Mouse (Mus musculus): ENCODE measurements at regions not wholly inside any gene's neighbourhood (a gene's known extent, or its start where the extent isn't known, plus 50 kb on each side); places are given as distances from the start of the nearest gene placed in this dataset.

DNA sequence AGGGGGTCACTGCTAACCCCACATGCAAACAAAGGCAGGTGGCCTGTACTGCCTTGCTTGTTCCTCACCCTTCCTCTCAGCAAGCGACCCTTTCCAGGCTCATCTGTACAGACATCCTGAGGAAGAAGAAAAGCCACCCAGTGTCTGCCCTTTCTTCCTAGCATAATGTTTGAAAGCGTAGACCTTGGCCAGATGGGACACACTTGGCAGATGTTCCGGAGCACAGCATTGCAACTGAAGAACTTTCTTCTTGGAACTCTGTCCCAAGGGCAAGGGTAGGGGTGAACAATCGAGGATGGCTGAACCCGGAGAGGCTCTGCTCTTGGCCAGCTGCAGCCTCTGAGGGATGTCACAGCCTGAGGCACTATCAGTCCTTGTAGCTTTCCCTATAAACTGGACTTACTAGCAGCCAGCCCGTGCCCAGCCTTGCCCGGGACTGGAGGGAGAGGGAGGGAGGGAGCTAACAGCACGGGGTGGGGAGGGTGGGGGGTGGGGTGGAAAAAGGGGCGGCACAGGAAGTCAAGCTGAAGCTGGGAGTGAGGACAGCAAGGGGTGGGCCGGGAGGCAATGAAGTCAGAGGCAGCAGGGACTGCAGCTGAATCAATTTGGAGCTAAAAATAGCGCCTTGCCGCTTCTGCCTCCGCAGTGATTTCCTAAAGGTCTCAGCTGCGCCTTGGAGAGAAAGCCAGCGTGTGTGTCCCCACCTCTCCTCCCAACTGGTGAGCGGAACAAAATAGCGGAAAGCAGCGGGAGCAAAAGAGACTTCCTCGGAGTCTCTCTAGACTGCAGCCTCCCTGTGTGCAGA, 450.2 kb downstream of the Prr30 start:
- H3K4me3 ChIP-seq = peak overlapping the region; percentile 5
- no peaks in the 10 kb centered on the region for H3K36me3 ChIP-seq (ENCODE audit: control insufficient read depth, insufficient read depth)
- H3K4me2 ChIP-seq (ENCODE audit: low read depth) = peak overlapping the region; percentile 77
- no peaks in the 10 kb centered on the region for H3K27me3 ChIP-seq (ENCODE audit: control insufficient read depth, insufficient read depth, insufficient read length)
- H3K79me2 ChIP-seq (ENCODE audit: control insufficient read depth, insufficient read depth) = no peaks in the 10 kb centered on the region
- no peak overlapping the region for H3ac ChIP-seq (ENCODE audit: control insufficient read depth, insufficient read length)
- TF ChIP-seq MYOG (IDR thresholded peaks at IDR 0.05; ENCODE audit: control insufficient read depth in 1 of 3, insufficient read depth in 1 of 3, insufficient read length in 2 of 3, low read depth in 2 of 3) (no peak), USF1 (IDR thresholded peaks at IDR 0.05; ENCODE audit: low read depth) (no peak), CEBPB (IDR thresholded peaks at IDR 0.05; ENCODE audit: insufficient read depth, poor library complexity, severe bottlenecking) (no peak), TCF12 (IDR thresholded peaks at IDR 0.05; ENCODE audit: insufficient read depth, poor library complexity, severe bottlenecking) (no peak), MAX (IDR thresholded peaks at IDR 0.05; ENCODE audit: low read depth) (no peak)

DNA sequence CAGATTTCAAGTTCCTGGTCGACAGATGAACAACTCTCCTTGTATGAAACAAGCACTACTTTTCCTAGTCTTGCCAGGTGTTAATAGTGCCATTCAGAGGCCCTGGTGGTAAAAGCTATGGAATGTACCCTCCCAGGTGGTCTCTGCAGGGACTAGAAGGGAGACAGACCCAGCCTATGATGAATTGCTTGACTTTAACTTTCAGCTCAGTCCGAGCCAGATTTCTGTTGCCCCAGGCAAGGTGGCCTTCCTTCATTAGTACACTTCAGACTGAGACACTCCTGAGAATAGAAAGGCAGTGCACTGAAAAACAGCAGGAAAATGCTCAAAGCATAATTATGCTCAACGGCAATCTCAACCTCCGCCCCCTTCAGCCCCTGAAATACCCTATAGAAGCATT, 450.8 kb upstream of the Klf12 start:
- no peak overlapping the region for H3ac ChIP-seq (ENCODE audit: control insufficient read depth, insufficient read length)
- H3K4me3 ChIP-seq = no peak overlapping the region
- H3K79me2 ChIP-seq (ENCODE audit: control insufficient read depth, insufficient read depth) = no peaks in the 10 kb centered on the region
- TF ChIP-seq CEBPB (IDR thresholded peaks at IDR 0.05; ENCODE audit: insufficient read depth, poor library complexity, severe bottlenecking) (no peak), SRF (IDR thresholded peaks at IDR 0.05; ENCODE audit: control insufficient read depth, insufficient read length, low read depth) (no peak), REST (IDR thresholded peaks at IDR 0.05; ENCODE audit: insufficient read depth, insufficient read length) (no peak), MYOD1 (IDR thresholded peaks at IDR 0.05; ENCODE audit: control insufficient read depth in 1 of 3, insufficient read length in 2 of 3, low read depth in 2 of 3) (no peak), USF1 (IDR thresholded peaks at IDR 0.05; ENCODE audit: low read depth) (no peak), TCF3 (IDR thresholded peaks at IDR 0.05; ENCODE audit: insufficient read length, low read depth) (no peak), POLR2AphosphoS2 (IDR thresholded peaks at IDR 0.05; ENCODE audit: insufficient read length, low read depth) (no peak), TCF12 (IDR thresholded peaks at IDR 0.05; ENCODE audit: insufficient read depth, poor library complexity, severe bottlenecking) (no peak)
- H3K36me3 ChIP-seq (ENCODE audit: control insufficient read depth, insufficient read depth) = no peaks in the 10 kb centered on the region
- H3K27me3 ChIP-seq (ENCODE audit: control insufficient read depth, insufficient read depth, insufficient read length) = no peaks in the 10 kb centered on the region
- H3K4me2 ChIP-seq (ENCODE audit: low read depth) = no peak overlapping the region

- H3K27me3 ChIP-seq (ENCODE audit: control insufficient read depth, insufficient read depth, insufficient read length) = no peaks in the 10 kb centered on the region
- no peak overlapping the region for H3ac ChIP-seq (ENCODE audit: control insufficient read depth, insufficient read length)
- TF ChIP-seq SRF (IDR thresholded peaks at IDR 0.05; ENCODE audit: control insufficient read depth, insufficient read length, low read depth) (no peak), POLR2AphosphoS2 (IDR thresholded peaks at IDR 0.05; ENCODE audit: insufficient read length, low read depth) (no peak), MYOG (IDR thresholded peaks at IDR 0.05; ENCODE audit: control insufficient read depth in 1 of 3, insufficient read depth in 1 of 3, insufficient read length in 2 of 3, low read depth in 2 of 3) (no peak), TCF3 (IDR thresholded peaks at IDR 0.05; ENCODE audit: insufficient read length, low read depth) (no peak)
- no peaks in the 10 kb centered on the region for H3K36me3 ChIP-seq (ENCODE audit: control insufficient read depth, insufficient read depth)
- no peak overlapping the region for H3K4me3 ChIP-seq
- no peak overlapping the region for H3K4me2 ChIP-seq (ENCODE audit: low read depth)
- no peaks in the 10 kb centered on the region for H3K79me2 ChIP-seq (ENCODE audit: control insufficient read depth, insufficient read depth)
Observed at GRCm38 (mm10) chr14:100728433-100728832, 444.0 kb upstream of the Klf12 start.

- no peaks in the 10 kb centered on the region for H3K36me3 ChIP-seq (ENCODE audit: control insufficient read depth, insufficient read depth)
- H3K79me2 ChIP-seq (ENCODE audit: control insufficient read depth, insufficient read depth) = no peaks in the 10 kb centered on the region
- H3K4me2 ChIP-seq (ENCODE audit: low read depth) = no peak overlapping the region
- H3ac ChIP-seq (ENCODE audit: control insufficient read depth, insufficient read length) = no peak overlapping the region
- no peaks in the 10 kb centered on the region for H3K27me3 ChIP-seq (ENCODE audit: control insufficient read depth, insufficient read depth, insufficient read length)
- no peak overlapping the region for H3K4me3 ChIP-seq
- TF ChIP-seq USF1 (IDR thresholded peaks at IDR 0.05; ENCODE audit: low read depth) (no peak), POLR2A (IDR thresholded peaks at IDR 0.05; ENCODE audit: insufficient read length, low read depth) (no peak), SRF (IDR thresholded peaks at IDR 0.05; ENCODE audit: control insufficient read depth, insufficient read length, low read depth) (no peak), CEBPB (IDR thresholded peaks at IDR 0.05; ENCODE audit: insufficient read depth, poor library complexity, severe bottlenecking) (no peak), E2F4 (IDR thresholded peaks at IDR 0.05; ENCODE audit: insufficient read depth) (no peak), MYOG (IDR thresholded peaks at IDR 0.05; ENCODE audit: control insufficient read depth in 1 of 3, insufficient read depth in 1 of 3, insufficient read length in 2 of 3, low read depth in 2 of 3) (no peak), POLR2AphosphoS2 (IDR thresholded peaks at IDR 0.05; ENCODE audit: insufficient read length, low read depth) (no peak), MAX (IDR thresholded peaks at IDR 0.05; ENCODE audit: low read depth) (no peak), REST (IDR thresholded peaks at IDR 0.05; ENCODE audit: insufficient read depth, insufficient read length) (no peak)
Observed at GRCm38 (mm10) chr14:100727701-100728100, 443.2 kb upstream of the Klf12 start.

DNA sequence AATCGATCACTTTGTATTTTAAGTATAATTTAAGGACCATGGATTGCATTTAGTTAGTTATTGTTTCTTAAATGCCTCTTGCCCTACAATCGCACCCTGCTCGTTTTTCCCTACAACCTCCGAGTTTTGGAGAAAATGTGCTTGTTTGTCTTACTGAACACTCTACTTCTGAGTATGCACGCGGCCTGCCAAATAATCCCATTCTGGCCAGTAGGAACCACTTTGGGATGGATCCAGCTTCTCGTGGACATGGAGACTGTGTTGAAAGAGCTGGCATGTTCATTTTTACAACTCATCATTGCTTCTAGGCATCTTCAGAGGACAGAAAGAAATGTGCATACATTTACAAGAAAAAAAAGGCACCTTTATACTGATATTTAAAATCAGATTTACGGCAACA, 440.5 kb upstream of the Klf12 start:
- Histone ChIP-seq H3K4me2 (ENCODE audit: low read depth) (no peak overlapping the region), H3K4me3 (no peak overlapping the region), H3ac (ENCODE audit: control insufficient read depth, insufficient read length) (no peak overlapping the region), H3K79me2 (ENCODE audit: control insufficient read depth, insufficient read depth) (no peaks in the 10 kb centered on the region), H3K36me3 (ENCODE audit: control insufficient read depth, insufficient read depth) (no peaks in the 10 kb centered on the region), H3K27me3 (ENCODE audit: control insufficient read depth, insufficient read depth, insufficient read length) (no peaks in the 10 kb centered on the region)
- TF ChIP-seq E2F4 (IDR thresholded peaks at IDR 0.05; ENCODE audit: insufficient read depth) = no peak
- TF ChIP-seq REST (IDR thresholded peaks at IDR 0.05; ENCODE audit: insufficient read depth, insufficient read length) = no peak
- no peak for TF ChIP-seq TCF3 (IDR thresholded peaks at IDR 0.05; ENCODE audit: insufficient read length, low read depth)
- TF ChIP-seq MAX (IDR thresholded peaks at IDR 0.05; ENCODE audit: low read depth) = no peak
- TF ChIP-seq USF1 (IDR thresholded peaks at IDR 0.05; ENCODE audit: low read depth) = no peak
- TF ChIP-seq MYOD1 (IDR thresholded peaks at IDR 0.05; ENCODE audit: control insufficient read depth in 1 of 3, insufficient read length in 2 of 3, low read depth in 2 of 3) = no peak

Data from myocyte (in vitro differentiated cells).